Mouse (Mus musculus) MEL (cell line): ENCODE data around the gene Kcnj3. TPM values are rescaled to one million over a fixed set of nuclear protein-coding genes. Genes with fewer than 3 reads are reported as not detected.

Experiments used
- DNase-seq: peaks from one replicate; pipeline ENCODE4 v3.0.0; 2011; ENCODE audit warnings: low read depth, low spot score
- H3K27ac ChIP-seq: 2 replicates; pipeline ENCODE4 v1.5.1; 2012; ENCODE audit warnings: low read depth, mild to moderate bottlenecking, control low read depth, low read length, moderate library complexity; ENCODE audit not compliant: control insufficient read depth
- H3K27me3 ChIP-seq, 2 experiments: fragments of 150-350 bp in 1 of 2; sonication (generic) in 1 of 2; 2 replicates each; pipeline ENCODE4 v1.6.1; 2012; ENCODE audit warnings: low read length in 2 of 2, mild to moderate bottlenecking in 2 of 2, improper control_type of control experiment in 1 of 2, moderate library complexity in 1 of 2; ENCODE audit not compliant: insufficient read depth in 2 of 2, control insufficient read depth in 1 of 2
- H3K36me3 ChIP-seq, 2 experiments: 2 replicates each; pipeline ENCODE4 v1.6.1; 2012 to 2014; ENCODE audit warnings: low read length in 2 of 2, improper control_type of control experiment in 1 of 2, inconsistent platforms in 1 of 2, mild to moderate bottlenecking in 1 of 2; ENCODE audit not compliant: insufficient read depth in 2 of 2, control insufficient read depth in 1 of 2
- H3K4me1 ChIP-seq, 2 experiments: fragments of 150-350 bp in 1 of 2; sonication (generic) in 1 of 2; 2 replicates each; pipeline ENCODE4 v1.6.1; 2012; ENCODE audit warnings: low read length in 2 of 2, improper control_type of control experiment in 1 of 2, mild to moderate bottlenecking in 1 of 2; ENCODE audit not compliant: insufficient read depth in 2 of 2, control insufficient read depth in 1 of 2
- H3K4me3 ChIP-seq, 2 experiments: fragments of 150-350 bp in 1 of 2; sonication (generic) in 1 of 2; 2 replicates each; pipeline ENCODE4 v1.5.1; 2012; ENCODE audit warnings: low read depth in 2 of 2, low read length in 2 of 2, mild to moderate bottlenecking in 2 of 2, moderate library complexity in 2 of 2, control low read depth in 1 of 2, improper control_type of control experiment in 1 of 2; ENCODE audit not compliant: control insufficient read depth in 1 of 2, insufficient read depth in 1 of 2
- H3K79me2 ChIP-seq: 2 replicates; pipeline ENCODE4 v1.6.1; 2012; ENCODE audit warnings: mild to moderate bottlenecking, low read length, moderate library complexity; ENCODE audit not compliant: control insufficient read depth, poor library complexity, insufficient read depth
- H3K9ac ChIP-seq: 2 replicates; pipeline ENCODE4 v1.6.1; 2012; ENCODE audit warnings: low read depth, mild to moderate bottlenecking, control low read depth, low read length, moderate library complexity; ENCODE audit not compliant: control insufficient read depth, poor library complexity, severe bottlenecking
- H3K9me3 ChIP-seq: fragments of 150-350 bp; sonication (generic); replicated peaks from 2 replicates; pipeline ENCODE4 v1.6.1; 2012; ENCODE audit warnings: mild to moderate bottlenecking, low read length, improper control_type of control experiment, moderate library complexity; ENCODE audit not compliant: insufficient read depth
- BHLHE40 ChIP-seq: IDR thresholded peaks from 2 replicates; pipeline ENCODE4 v1.6.1; 2012; ENCODE audit warnings: low read depth, mild to moderate bottlenecking, inconsistent platforms, low read length, improper control_type of control experiment, borderline replicate concordance
- CHD2 ChIP-seq: IDR thresholded peaks from 2 replicates; pipeline ENCODE4 v1.6.1; 2011; ENCODE audit warnings: low read length, improper control_type of control experiment
- CTCF ChIP-seq, 3 experiments: IDR thresholded peaks in 2 of 3; conservative IDR thresholded peaks in 1 of 3; 2 replicates each; pipeline ENCODE4 v1.5.1; 2011 to 2012; ENCODE audit warnings: low read length in 3 of 3, low read depth in 2 of 3, mild to moderate bottlenecking in 2 of 3, improper control_type of control experiment in 1 of 3, inconsistent platforms in 1 of 3, mixed read lengths in 1 of 3, moderate library complexity in 1 of 3; ENCODE audit not compliant: control insufficient read depth in 1 of 3, insufficient read depth in 1 of 3, poor library complexity in 1 of 3, severe bottlenecking in 1 of 3
- E2F4 ChIP-seq: IDR thresholded peaks from 2 replicates; pipeline ENCODE4 v1.6.1; 2011; ENCODE audit warnings: low read depth, low read length, improper control_type of control experiment, borderline replicate concordance
- EP300 ChIP-seq, 2 experiments: IDR thresholded peaks; 2 replicates each; pipeline ENCODE4 v1.6.1; 2011; ENCODE audit warnings: improper control_type of control experiment in 2 of 2, low read length in 2 of 2, low read depth in 1 of 2, mild to moderate bottlenecking in 1 of 2
- ETS1 ChIP-seq: IDR thresholded peaks from 2 replicates; pipeline ENCODE4 v1.6.1; 2012; ENCODE audit warnings: low read depth, mild to moderate bottlenecking, inconsistent platforms, low read length, improper control_type of control experiment, moderate library complexity
- GABPA ChIP-seq: IDR thresholded peaks from 2 replicates; pipeline ENCODE4 v1.6.1; 2012; ENCODE audit warnings: low read depth, mild to moderate bottlenecking, inconsistent platforms, low read length, improper control_type of control experiment, moderate library complexity
- HCFC1 ChIP-seq: IDR thresholded peaks from 2 replicates; pipeline ENCODE4 v1.6.1; 2012; ENCODE audit warnings: low read depth, mild to moderate bottlenecking, inconsistent platforms, low read length, improper control_type of control experiment, moderate library complexity
- JUND ChIP-seq: IDR thresholded peaks from 2 replicates; pipeline ENCODE4 v1.6.1; 2011; ENCODE audit warnings: low read depth, mild to moderate bottlenecking, improper control_type of control experiment, low read length
- KAT2A ChIP-seq: conservative IDR thresholded peaks from 2 replicates; pipeline ENCODE4 v1.6.1; 2012; ENCODE audit warnings: low read depth, low read length, improper control_type of control experiment, inconsistent platforms
- MAFK ChIP-seq: IDR thresholded peaks from 2 replicates; pipeline ENCODE4 v1.6.1; 2011; ENCODE audit warnings: low read depth, mild to moderate bottlenecking, low read length, improper control_type of control experiment, borderline replicate concordance
- MAX ChIP-seq: IDR thresholded peaks from 2 replicates; pipeline ENCODE4 v1.6.1; 2011; ENCODE audit warnings: low read length, improper control_type of control experiment
- MXI1 ChIP-seq: IDR thresholded peaks from 2 replicates; pipeline ENCODE4 v1.6.1; 2011; ENCODE audit warnings: mild to moderate bottlenecking, low read depth, low read length, improper control_type of control experiment
- MYB ChIP-seq: IDR thresholded peaks from 2 replicates; pipeline ENCODE4 v1.6.1; 2011; ENCODE audit warnings: mild to moderate bottlenecking, low read depth, low read length, improper control_type of control experiment
- NRF1 ChIP-seq: IDR thresholded peaks from 2 replicates; pipeline ENCODE4 v1.6.1; 2014; ENCODE audit warnings: low read depth, mild to moderate bottlenecking, inconsistent platforms, low read length, improper control_type of control experiment, moderate library complexity; ENCODE audit not compliant: poor library complexity, insufficient read depth, severe bottlenecking
- POLR2A ChIP-seq, 2 experiments: IDR thresholded peaks; 2 replicates each; pipeline ENCODE4 v1.6.1; 2011 to 2012; ENCODE audit warnings: low read length in 2 of 2, mild to moderate bottlenecking in 2 of 2, control low read depth in 1 of 2, improper control_type of control experiment in 1 of 2, low read depth in 1 of 2, moderate library complexity in 1 of 2; ENCODE audit not compliant: control insufficient read depth in 1 of 2, insufficient read depth in 1 of 2, poor library complexity in 1 of 2
- POLR2AphosphoS5 ChIP-seq: IDR thresholded peaks from 2 replicates; pipeline ENCODE4 v1.6.1; 2012; ENCODE audit warnings: low read depth, borderline replicate concordance, mild to moderate bottlenecking, inconsistent platforms, low read length, moderate library complexity, mixed read lengths
- RCOR1 ChIP-seq: IDR thresholded peaks from 2 replicates; pipeline ENCODE4 v1.6.1; 2012; ENCODE audit warnings: low read depth, mild to moderate bottlenecking, inconsistent platforms, low read length, improper control_type of control experiment
- SIN3A ChIP-seq: IDR thresholded peaks from 2 replicates; pipeline ENCODE4 v1.6.1; 2012; ENCODE audit warnings: low read length, improper control_type of control experiment, inconsistent platforms
- SMC3 ChIP-seq: IDR thresholded peaks from 2 replicates; pipeline ENCODE4 v1.6.1; 2011; ENCODE audit warnings: low read depth, low read length, improper control_type of control experiment
- TAL1 ChIP-seq: IDR thresholded peaks from 2 replicates; pipeline ENCODE4 v1.6.1; 2012; ENCODE audit warnings: mild to moderate bottlenecking, inconsistent platforms, low read length, moderate library complexity, mixed read lengths
- USF2 ChIP-seq, 2 experiments: IDR thresholded peaks; 2 replicates each; pipeline ENCODE4 v1.6.1; 2011 to 2012; ENCODE audit warnings: improper control_type of control experiment in 2 of 2, low read length in 2 of 2, borderline replicate concordance in 1 of 2, inconsistent platforms in 1 of 2, low read depth in 1 of 2, mild to moderate bottlenecking in 1 of 2; ENCODE audit not compliant: insufficient read depth in 1 of 2
- ZKSCAN1 ChIP-seq: IDR thresholded peaks from 2 replicates; pipeline ENCODE4 v1.6.1; 2012; ENCODE audit warnings: low read depth, mild to moderate bottlenecking, inconsistent platforms, low read length, improper control_type of control experiment, moderate library complexity
- polyA plus RNA-seq, 2 experiments: library from polyadenylated mRNA; stranded (reverse) in 1 of 2; unstranded in 1 of 2; fragments of >175 nt in 1 of 2; fragments of >200 nt in 1 of 2; gene quantifications; 2 replicates each; pipeline versions ENCODE4 v1.2.1 to v1.2.4; 2012; ENCODE audit warnings: low replicate concordance in 2 of 2, low read depth in 1 of 2; ENCODE audit not compliant: insufficient read length in 2 of 2, insufficient read depth in 1 of 2, missing spikeins in 1 of 2
- total RNA-seq: library from RNA; depleted of rRNA; stranded (reverse); fragments of 300-350 nt; gene quantifications from 2 replicates; pipeline ENCODE4 v1.2.3, GENCODE M21; 2012

Kcnj3 gene
- total and polyA plus RNA-seq, 3 experiments, result not detected

DNA sequence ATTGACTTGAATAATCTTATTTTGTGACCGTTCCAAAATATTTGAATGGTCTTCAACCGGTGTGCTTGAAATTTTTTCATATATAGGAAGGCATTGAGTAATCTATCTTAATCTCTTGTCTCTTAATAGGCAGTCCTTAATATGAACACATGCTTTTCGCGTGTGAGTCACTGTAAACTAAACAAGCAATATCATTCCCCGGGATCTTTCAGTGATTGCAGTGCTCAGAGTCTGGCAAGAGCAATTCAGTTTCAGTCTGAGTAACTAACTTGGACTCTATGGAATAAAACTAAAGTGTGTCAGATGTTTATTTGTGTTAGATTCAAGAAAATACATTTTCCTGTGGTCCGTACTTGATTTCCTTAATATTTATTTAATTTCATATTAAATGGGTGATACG, 133.5 kb downstream of the Kcnj3 start:
- no peak overlapping the region for H3K9ac ChIP-seq
- no peaks in the 10 kb centered on the region for H3K79me2 ChIP-seq
- no peak overlapping the region for H3K27ac ChIP-seq
- no peaks in the 10 kb centered on the region for H3K27me3 ChIP-seq
- no peak for TF ChIP-seq BHLHE40
- no peak for TF ChIP-seq CTCF (IDR thresholded peaks at IDR 0.05 in 2 of 3, conservative IDR thresholded peaks at IDR 0.05 in 1 of 3; ENCODE audit: control insufficient read depth in 1 of 3, insufficient read depth in 1 of 3, low read depth in 2 of 3, low read length in 3 of 3, poor library complexity in 1 of 3, severe bottlenecking in 1 of 3)
- TF ChIP-seq NRF1, result no peak
- no peak for TF ChIP-seq RCOR1
- no peak for TF ChIP-seq KAT2A
- TF ChIP-seq EP300 (IDR thresholded peaks at IDR 0.05; ENCODE audit: low read depth in 1 of 2, low read length in 2 of 2), result no peak
- TF ChIP-seq CHD2, result no peak
- TF ChIP-seq JUND, result no peak
- no peak for TF ChIP-seq MAX
- no peak for TF ChIP-seq SMC3
- no peak for TF ChIP-seq ETS1
- no peak for TF ChIP-seq SIN3A
- TF ChIP-seq GABPA, result no peak
- no peak for TF ChIP-seq E2F4
- TF ChIP-seq MYB, result no peak
- no peak for TF ChIP-seq HCFC1
- TF ChIP-seq TAL1, result no peak
- no peak for TF ChIP-seq MAFK
- TF ChIP-seq ZKSCAN1, result no peak
- no peak for TF ChIP-seq USF2 (IDR thresholded peaks at IDR 0.05; ENCODE audit: borderline replicate concordance in 1 of 2, insufficient read depth in 1 of 2, low read depth in 1 of 2, low read length in 2 of 2)
- H3K9me3 ChIP-seq, result no peaks in the 10 kb centered on the region
- H3K4me1 ChIP-seq, result no peaks in the 10 kb centered on the region
- no peaks in the 10 kb centered on the region for H3K36me3 ChIP-seq
- H3K4me3 ChIP-seq, result no peak overlapping the region
- no peak for DNase-seq

DNA sequence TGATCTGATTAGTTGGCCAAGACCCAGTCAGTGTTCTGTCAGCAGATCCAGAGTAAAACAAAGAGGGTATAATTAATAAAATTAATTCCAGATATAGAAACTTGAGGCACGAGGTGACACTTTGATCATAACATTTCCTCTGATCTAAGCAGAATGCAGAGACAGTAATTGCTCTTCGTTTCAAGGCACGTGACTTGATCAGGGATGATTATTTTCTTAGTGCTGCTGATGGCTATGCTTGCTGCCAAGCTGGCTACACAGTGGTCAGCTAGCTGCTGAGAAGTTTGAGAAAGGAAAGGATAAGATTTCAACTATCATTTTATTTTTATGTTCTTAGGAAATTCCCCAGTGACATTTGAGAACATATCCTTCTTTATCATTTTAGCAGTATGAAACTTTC, 135.7 kb downstream of the Kcnj3 start:
- H3K36me3 ChIP-seq, result no peaks in the 10 kb centered on the region
- H3K4me1 ChIP-seq, result no peaks in the 10 kb centered on the region
- TF ChIP-seq CTCF (IDR thresholded peaks at IDR 0.05 in 2 of 3, conservative IDR thresholded peaks at IDR 0.05 in 1 of 3; ENCODE audit: control insufficient read depth in 1 of 3, insufficient read depth in 1 of 3, low read depth in 2 of 3, low read length in 3 of 3, poor library complexity in 1 of 3, severe bottlenecking in 1 of 3) (no peak), CHD2 (no peak), ETS1 (no peak), MXI1 (no peak), POLR2AphosphoS5 (no peak), POLR2A (IDR thresholded peaks at IDR 0.05; ENCODE audit: control insufficient read depth in 1 of 2, insufficient read depth in 1 of 2, low read depth in 1 of 2, low read length in 2 of 2, poor library complexity in 1 of 2) (no peak)
- H3K4me3 ChIP-seq, result no peak overlapping the region
- no peak overlapping the region for H3K9ac ChIP-seq
- no peak for DNase-seq
- no peaks in the 10 kb centered on the region for H3K79me2 ChIP-seq
- no peak overlapping the region for H3K27ac ChIP-seq
- H3K27me3 ChIP-seq, result no peaks in the 10 kb centered on the region
- no peaks in the 10 kb centered on the region for H3K9me3 ChIP-seq
